Mouse (Mus musculus): ENCODE measurements at regions not wholly inside any gene's neighbourhood (a gene's known extent, or its start where the extent isn't known, plus 50 kb on each side); places are given as distances from the start of the nearest gene placed in this dataset.
"Not testable (repeated sequence)": the region's sequence is repeated elsewhere in the genome, so short reads cannot be mapped to it uniquely, and the experiment has no call there.

GRCm38 (mm10) chr14:19166821-19167220 is 251.9 kb downstream of the Gm21738 start:
- no peak overlapping the region for H3K4me3 ChIP-seq (ENCODE audit: low read depth, low read length)
- no peak overlapping the region for H3K9ac ChIP-seq (ENCODE audit: low read length)
- no peak overlapping the region for H3K4me2 ChIP-seq (replicated peaks; ENCODE audit: low read depth)
- H3K4me1 ChIP-seq (replicated peaks; ENCODE audit: control insufficient read depth, insufficient read depth): no peaks in the 10 kb centered on the region
- ATAC-seq (ENCODE audit: low FRiP score, low TSS enrichment): no peak
- no peaks in the 10 kb centered on the region for H3K27me3 ChIP-seq (ENCODE audit: control insufficient read depth, insufficient read depth, low read length)
- no peak overlapping the region for H3K27ac ChIP-seq (replicated peaks)
- no peaks in the 10 kb centered on the region for H3K9me3 ChIP-seq (ENCODE audit: control insufficient read depth, low read length)
- H3K36me3 ChIP-seq (ENCODE audit: control insufficient read depth, insufficient read depth, low read length): no peaks in the 10 kb centered on the region
- no peak for DNase-seq (ENCODE audit: low spot score)
- no peak for TF ChIP-seq EP300 (optimal IDR thresholded peaks at IDR 0.05)
- no peak for TF ChIP-seq CTCF (IDR thresholded peaks at IDR 0.05; ENCODE audit: low read depth)

DNA sequence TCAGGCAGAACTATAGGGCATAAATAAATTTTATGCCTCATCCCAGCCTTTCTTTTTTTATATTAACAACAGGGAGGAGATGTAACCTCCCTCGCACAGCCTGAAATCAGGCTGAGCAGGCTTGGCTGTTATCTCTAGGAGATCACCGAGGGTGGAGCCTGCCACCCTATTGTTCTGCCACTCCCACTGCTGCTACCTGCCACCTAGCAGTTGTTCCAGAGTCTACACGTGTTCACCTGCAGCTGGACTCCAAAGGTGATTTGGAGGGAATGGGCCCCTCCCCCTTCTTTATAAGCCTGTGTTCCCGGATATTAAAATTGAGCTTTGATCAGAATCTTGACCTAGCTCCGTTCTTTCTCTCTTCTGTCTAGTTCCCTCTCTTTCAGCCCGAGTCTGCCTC is 245.8 kb upstream of the Ube2e2 start:
- H3K27me3 ChIP-seq (ENCODE audit: control insufficient read depth, insufficient read depth, low read length); ATAC-seq (ENCODE audit: low FRiP score, low TSS enrichment); H3K9me3 ChIP-seq (ENCODE audit: control insufficient read depth, low read length); H3K27ac ChIP-seq (replicated peaks); H3K36me3 ChIP-seq (ENCODE audit: control insufficient read depth, insufficient read depth, low read length); DNase-seq (ENCODE audit: low spot score); H3K4me1 ChIP-seq (replicated peaks; ENCODE audit: control insufficient read depth, insufficient read depth); H3K4me2 ChIP-seq (replicated peaks; ENCODE audit: low read depth); H3K9ac ChIP-seq (ENCODE audit: low read length); H3K4me3 ChIP-seq (ENCODE audit: low read depth, low read length): not testable (repeated sequence)
- WGBS: 66% methylated on average over 6 of the region's 6 CpGs

GRCm38 (mm10) chr14:19131532-19131931 is 237.5 kb upstream of the Ube2e2 start:
- Histone ChIP-seq H3K9ac (ENCODE audit: low read length) (no peak overlapping the region), H3K4me1 (replicated peaks; ENCODE audit: control insufficient read depth, insufficient read depth) (no peaks in the 10 kb centered on the region), H3K27me3 (ENCODE audit: control insufficient read depth, insufficient read depth, low read length) (no peaks in the 10 kb centered on the region), H3K4me2 (replicated peaks; ENCODE audit: low read depth) (no peak overlapping the region), H3K36me3 (ENCODE audit: control insufficient read depth, insufficient read depth, low read length) (no peaks in the 10 kb centered on the region), H3K9me3 (ENCODE audit: control insufficient read depth, low read length) (no peaks in the 10 kb centered on the region), H3K27ac (replicated peaks) (no peak overlapping the region), H3K4me3 (ENCODE audit: low read depth, low read length) (no peak overlapping the region)
- TF ChIP-seq EP300 (optimal IDR thresholded peaks at IDR 0.05) (no peak), CTCF (IDR thresholded peaks at IDR 0.05; ENCODE audit: low read depth) (no peak)
- DNase-seq (ENCODE audit: low spot score) (no peak), ATAC-seq (ENCODE audit: low FRiP score, low TSS enrichment) (no peak)
- 59% methylated on average over 1 of the region's 1 CpGs for WGBS

Data from stomach, postnatal 0 days (tissue).